Comparison of ENCODE assay signal across 28 mouse cellular contexts in genomic region chr15:83906472-83906871, GRCm38 (mm10).
A peak's percentile ranks its signal among the peaks of the same experiment; 100 is the strongest.
DNase-seq lines count a peak whose midpoint lies in the region; ATAC-seq and TF ChIP-seq lines count a peak whose summit lies in the region.
"Had no signal": no experiment of that assay in that cellular context is flagged by ENCODE, and none has a peak within 500 bp of the region (broad histone marks: within the 10 kb centered on the region; RNA-seq: fewer than 3 reads in every experiment).

No protein-coding gene starts in this region.

- H3K9ac ChIP-seq in forebrain, embryonic 13.5 days: no peak overlapping the region
- H3K9ac ChIP-seq in forebrain, embryonic 12.5 days: no peak overlapping the region
- no peak overlapping the region for H3K9ac ChIP-seq in midbrain, embryonic 13.5 days (replicated peaks)
- H3K9ac ChIP-seq in midbrain, embryonic 15.5 days: no peak overlapping the region
- H3K9ac ChIP-seq: embryonic facial prominence, embryonic 15.5 days; limb, embryonic 12.5 days; liver, embryonic 13.5 days; neural tube, embryonic 15.5 days; stomach, embryonic 15.5 days had no signal

- no peaks in the 10 kb centered on the region for H3K27me3 ChIP-seq in forebrain, embryonic 13.5 days
- no peaks in the 10 kb centered on the region for H3K27me3 ChIP-seq in forebrain, embryonic 12.5 days
- H3K27me3 ChIP-seq in midbrain, embryonic 13.5 days: no peaks in the 10 kb centered on the region
- H3K27me3 ChIP-seq in midbrain, embryonic 15.5 days (replicated peaks): no peaks in the 10 kb centered on the region
- H3K27me3 ChIP-seq: embryonic facial prominence, embryonic 15.5 days; liver, embryonic 13.5 days; megakaryocyte, embryonic 14.5 days; neural tube, embryonic 15.5 days; stomach, embryonic 15.5 days had no signal

- no peak for ATAC-seq in forebrain, embryonic 13.5 days
- ATAC-seq in forebrain, embryonic 12.5 days (ENCODE audit: low FRiP score): no peak
- ATAC-seq in midbrain, embryonic 13.5 days: no peak
- no peak for ATAC-seq in midbrain, embryonic 15.5 days (replicated peaks)
- ATAC-seq: activated CD4-positive, CD25-positive, alpha-beta regulatory T cell, adult 4 months had no signal

- 75% methylated on average over 13 of the region's 13 CpGs for WGBS in forebrain, embryonic 13.5 days
- 81% methylated on average over 13 of the region's 13 CpGs for WGBS in forebrain, embryonic 12.5 days
- WGBS in midbrain, embryonic 13.5 days: 73% methylated on average over 13 of the region's 13 CpGs
- 74% methylated on average over 13 of the region's 13 CpGs for WGBS in midbrain, embryonic 15.5 days

- H3K36me3 ChIP-seq in forebrain, embryonic 13.5 days (ENCODE audit: poor library complexity, severe bottlenecking): no peaks in the 10 kb centered on the region
- H3K36me3 ChIP-seq in forebrain, embryonic 12.5 days (replicated peaks): no peaks in the 10 kb centered on the region
- no peaks in the 10 kb centered on the region for H3K36me3 ChIP-seq in midbrain, embryonic 13.5 days
- no peaks in the 10 kb centered on the region for H3K36me3 ChIP-seq in midbrain, embryonic 15.5 days (replicated peaks)
- H3K36me3 ChIP-seq: embryonic facial prominence, embryonic 15.5 days; limb, embryonic 12.5 days; liver, embryonic 13.5 days; neural tube, embryonic 15.5 days; stomach, embryonic 15.5 days had no signal

- H3K4me1 ChIP-seq in forebrain, embryonic 13.5 days: peaks cover 9% of the 10 kb centered on the region
- peaks cover 4% of the 10 kb centered on the region; the same call in 1 of the 2 replicates for H3K4me1 ChIP-seq in forebrain, embryonic 12.5 days
- H3K4me1 ChIP-seq in midbrain, embryonic 13.5 days (replicated peaks): no peaks in the 10 kb centered on the region
- 0 out of 2 replicates have a peak, but pooled peaks cover 3% of the 10 kb centered on the region for H3K4me1 ChIP-seq in midbrain, embryonic 15.5 days
- H3K4me1 ChIP-seq: embryonic facial prominence, embryonic 15.5 days; limb, embryonic 12.5 days; liver, embryonic 13.5 days; megakaryocyte, embryonic 14.5 days; stomach, embryonic 15.5 days had no signal

- no peak overlapping the region for H3K4me2 ChIP-seq in forebrain, embryonic 13.5 days
- H3K4me2 ChIP-seq in forebrain, embryonic 12.5 days: no peak overlapping the region
- H3K4me2 ChIP-seq in midbrain, embryonic 13.5 days (replicated peaks): no peak overlapping the region
- H3K4me2 ChIP-seq in midbrain, embryonic 15.5 days: no peak overlapping the region
- H3K4me2 ChIP-seq: embryonic facial prominence, embryonic 15.5 days; heart, embryonic 11.5 days; limb, embryonic 12.5 days; liver, embryonic 13.5 days; neural tube, embryonic 15.5 days; stomach, embryonic 15.5 days had no signal

- no peak overlapping the region for H3K4me3 ChIP-seq in forebrain, embryonic 13.5 days
- no peak overlapping the region for H3K4me3 ChIP-seq in forebrain, embryonic 12.5 days (replicated peaks)
- no peak overlapping the region for H3K4me3 ChIP-seq in layer of hippocampus, adult 2 months
- no peak overlapping the region for H3K4me3 ChIP-seq in midbrain, embryonic 13.5 days (replicated peaks)
- H3K4me3 ChIP-seq in midbrain, embryonic 15.5 days: no peak overlapping the region
- H3K4me3 ChIP-seq: embryonic facial prominence, embryonic 15.5 days; limb, embryonic 12.5 days; liver, embryonic 13.5 days; megakaryocyte, embryonic 14.5 days; neural tube, embryonic 15.5 days; stomach, embryonic 15.5 days had no signal

- H3K27ac ChIP-seq in forebrain, embryonic 13.5 days: peak overlapping the region; percentile 61
- no peak overlapping the region for H3K27ac ChIP-seq in forebrain, embryonic 12.5 days
- H3K27ac ChIP-seq in layer of hippocampus, adult 2 months: peak overlapping the region; percentile 64
- H3K27ac ChIP-seq in midbrain, embryonic 13.5 days: peak overlapping the region; percentile 32; the same call in 1 of the 2 replicates
- no peak overlapping the region for H3K27ac ChIP-seq in midbrain, embryonic 15.5 days
- H3K27ac ChIP-seq: embryonic facial prominence, embryonic 15.5 days; kidney, postnatal 0 days; limb, embryonic 12.5 days; liver, embryonic 13.5 days; neural tube, embryonic 15.5 days; stomach, embryonic 15.5 days had no signal

- H3K9me3 ChIP-seq in forebrain, embryonic 13.5 days (replicated peaks): no peaks in the 10 kb centered on the region
- no peaks in the 10 kb centered on the region for H3K9me3 ChIP-seq in forebrain, embryonic 12.5 days
- no peaks in the 10 kb centered on the region for H3K9me3 ChIP-seq in midbrain, embryonic 13.5 days
- H3K9me3 ChIP-seq in midbrain, embryonic 15.5 days: no peaks in the 10 kb centered on the region
- H3K9me3 ChIP-seq: embryonic facial prominence, embryonic 15.5 days; limb, embryonic 12.5 days; liver, embryonic 13.5 days; neural tube, embryonic 15.5 days; stomach, embryonic 15.5 days had no signal

- DNase-seq in layer of hippocampus, adult 2 months (ENCODE audit: low spot score in 2 of 2): peak in 1 of 2 experiments; percentile 26
- no peak for DNase-seq in layer of hippocampus, adult 8-10 months (ENCODE audit: low spot score in 2 of 2)
- DNase-seq in spleen, postnatal 4 days (ENCODE audit: low spot score in 2 of 2): no peak
- DNase-seq in embryo, embryonic 10 days (ENCODE audit: low spot score): no peak
- DNase-seq: adrenal gland, postnatal 10 days; cerebellum, adult 9-10 months; gastrocnemius, postnatal 10 days; heart, adult 11 months; kidney, adult 2 months; liver, embryonic 13.5 days; lung, adult 2 months; lung, postnatal 36 days; midbrain, embryonic 14.5 days; right cerebral cortex, adult 18-20 months; right cerebral cortex, postnatal 4 days; thymus, adult 2 months had no signal

- no peak for TF ChIP-seq CTCF in layer of hippocampus, adult 2 months (conservative IDR thresholded peaks at IDR 0.05)

Comparison
In these comparisons a context has a peak if more than half of its experiments do, and no peak if none do; other contexts are left out.
1. H3K27ac ChIP-seq: peak in forebrain, embryonic 13.5 days (single experiment), layer of hippocampus, adult 2 months (single experiment) and midbrain, embryonic 13.5 days (single experiment); none in forebrain, embryonic 12.5 days (single experiment) and midbrain, embryonic 15.5 days (single experiment).